Mouse (Mus musculus) spleen, postnatal 36 days (tissue): Measurements from ENCODE around the gene Zfp579.
"Not testable (repeated sequence)": the region's sequence is repeated elsewhere in the genome, so short reads cannot be mapped to it uniquely, and the experiment has no call there.

ENCODE experiments used
- DNase-seq, 2 experiments: peaks; one replicate each; pipeline ENCODE4 v3.0.0; 2022; ENCODE audit warnings: low spot score in 2 of 2, mixed read lengths in 1 of 2

The Zfp579 gene

GRCm38 (mm10) chr7:4996003-4996895, at the start of gene Zfp579:
Gene Zfp579 (minus strand): TSS chr7:4996158.
- DNase-seq = peak; percentile 67 to 71

- no peak for DNase-seq
Measured at GRCm38 (mm10) chr7:5044981-5045380, 49.0 kb upstream of the Zfp579 start.

GRCm38 (mm10) chr7:5038940-5039339, 43.0 kb upstream of the Zfp579 start:
- DNase-seq = no peak

- DNase-seq = peak; percentile 92 to 94
Measured at GRCm38 (mm10) chr7:5038109-5038732, 42.3 kb upstream of the Zfp579 start, which contains the start of gene Zfp784. Gene Zfp784 (minus strand): TSS chr7:5038446.

GRCm38 (mm10) chr7:5037467-5037866, 41.5 kb upstream of the Zfp579 start:
- no peak for DNase-seq

GRCm38 (mm10) chr7:5037026-5037425, 41.1 kb upstream of the Zfp579 start:
- DNase-seq = no peak

- no peak for DNase-seq
Measured at GRCm38 (mm10) chr7:5036136-5036535, 40.2 kb upstream of the Zfp579 start.

GRCm38 (mm10) chr7:5035628-5036027, 39.7 kb upstream of the Zfp579 start:
- no peak for DNase-seq

- DNase-seq = no peak
Measured at GRCm38 (mm10) chr7:5033818-5034217, 37.9 kb upstream of the Zfp579 start, which contains the start of gene 4632433K11Rik. Gene 4632433K11Rik (plus strand): TSS chr7:5034118.

- no peak for DNase-seq
Measured at GRCm38 (mm10) chr7:5031496-5031895, 35.5 kb upstream of the Zfp579 start.

- DNase-seq = no peak
Measured at GRCm38 (mm10) chr7:5030554-5031275, 34.8 kb upstream of the Zfp579 start.

GRCm38 (mm10) chr7:5029946-5030345, 34.0 kb upstream of the Zfp579 start:
- no peak for DNase-seq

GRCm38 (mm10) chr7:5029543-5029942, 33.6 kb upstream of the Zfp579 start:
- DNase-seq = no peak

GRCm38 (mm10) chr7:5021197-5021596, 25.2 kb upstream of the Zfp579 start:
- DNase-seq = no peak

GRCm38 (mm10) chr7:5020685-5021084, 24.7 kb upstream of the Zfp579 start:
- peak in 1 of 2 experiments; percentile 28 for DNase-seq

GRCm38 (mm10) chr7:5020000-5020681, 24.2 kb upstream of the Zfp579 start, which contains the start of the genes Zfp865 and Ccdc106:
Gene Zfp865 (plus strand): TSS chr7:5020376.
Gene Ccdc106 (plus strand): TSS chr7:5020553.
- DNase-seq = peak; percentile 99

- not testable (repeated sequence) for DNase-seq
Measured at GRCm38 (mm10) chr7:5019576-5019975, 23.6 kb upstream of the Zfp579 start.

- no peak for DNase-seq
Measured at GRCm38 (mm10) chr7:5017931-5018330, 22.0 kb upstream of the Zfp579 start.

GRCm38 (mm10) chr7:5017352-5017751, 21.4 kb upstream of the Zfp579 start:
- DNase-seq = no peak

- no peak for DNase-seq
Measured at GRCm38 (mm10) chr7:5016920-5017319, 21.0 kb upstream of the Zfp579 start.

GRCm38 (mm10) chr7:5016057-5016456, 20.1 kb upstream of the Zfp579 start:
- DNase-seq = no peak
